Mouse (Mus musculus) ES-E14 (cell line): ENCODE measurements around the gene Nup160. TPM values are rescaled to one million over a fixed set of nuclear protein-coding genes. Genes with fewer than 3 reads are reported as not detected.

Source experiments
- DNase-seq: peaks from one replicate; pipeline ENCODE4 v3.0.0-alpha.2; 2013; ENCODE audit warnings: low read depth, low spot score
- H3K27ac ChIP-seq: 2 replicates; pipeline ENCODE4 v1.5.1; 2012; ENCODE audit warnings: low read depth, mild to moderate bottlenecking, low read length, moderate library complexity, mixed read lengths; ENCODE audit not compliant: poor library complexity, insufficient read depth, severe bottlenecking
- H3K36me3 ChIP-seq: 2 replicates; pipeline ENCODE4 v1.6.1; 2012; ENCODE audit warnings: mild to moderate bottlenecking, low read length, moderate library complexity, mixed read lengths; ENCODE audit not compliant: control insufficient read depth, poor library complexity, insufficient read depth, severe bottlenecking
- H3K4me1 ChIP-seq, 2 experiments: fragments of 150-350 bp in 1 of 2; sonication (generic) in 1 of 2; 2 replicates each; pipeline ENCODE4 v1.6.1; 2012; ENCODE audit warnings: low read length in 2 of 2, mild to moderate bottlenecking in 1 of 2, mixed read lengths in 1 of 2; ENCODE audit not compliant: control insufficient read depth in 2 of 2, insufficient read depth in 2 of 2, poor library complexity in 1 of 2
- H3K4me3 ChIP-seq, 2 experiments: fragments of 150-350 bp in 1 of 2; sonication (generic) in 1 of 2; 2 replicates each; pipeline ENCODE4 v1.5.1; 2012; ENCODE audit warnings: low read length in 2 of 2, low read depth in 1 of 2, mild to moderate bottlenecking in 1 of 2, mixed read lengths in 1 of 2; ENCODE audit not compliant: insufficient read depth in 1 of 2, poor library complexity in 1 of 2, severe bottlenecking in 1 of 2
- H3K9ac ChIP-seq: 2 replicates; pipeline ENCODE4 v1.6.1; 2012; ENCODE audit warnings: low read depth, mild to moderate bottlenecking, low read length, mixed read lengths; ENCODE audit not compliant: poor library complexity, insufficient read depth, severe bottlenecking
- H3K9me3 ChIP-seq: fragments of 150-350 bp; sonication (generic); 2 replicates; pipeline ENCODE4 v1.6.1; 2012; ENCODE audit warnings: low read depth, mild to moderate bottlenecking, low read length; ENCODE audit not compliant: control insufficient read depth, insufficient read depth
- CHD2 ChIP-seq: IDR thresholded peaks from 2 replicates; pipeline ENCODE4 v1.6.1; 2014; ENCODE audit warnings: mild to moderate bottlenecking, low read depth, low read length, inconsistent platforms
- HCFC1 ChIP-seq: IDR thresholded peaks from 2 replicates; pipeline ENCODE4 v1.6.1; 2012; ENCODE audit warnings: low read length, inconsistent platforms, borderline replicate concordance; ENCODE audit not compliant: insufficient read depth
- MAFK ChIP-seq: IDR thresholded peaks from 2 replicates; pipeline ENCODE4 v1.6.1; 2014; ENCODE audit warnings: mild to moderate bottlenecking, low read depth, low read length, inconsistent platforms; ENCODE audit not compliant: insufficient read depth
- ZC3H11A ChIP-seq: IDR thresholded peaks from 2 replicates; pipeline ENCODE4 v1.6.1; 2012; ENCODE audit warnings: low read depth, mild to moderate bottlenecking, inconsistent platforms, low read length, borderline replicate concordance
- ZNF384 ChIP-seq: IDR thresholded peaks from 2 replicates; pipeline ENCODE4 v1.6.1; 2012; ENCODE audit warnings: low read depth, low read length, inconsistent platforms
- in situ Hi-C, 2 experiments: fragments of 600-800 bp; cut with MboI; formaldehyde crosslinking; loops; one replicate each; pipeline ENCODE4 v1.15.1; 2025; ENCODE audit warnings: low sequenced_read_pairs in 2 of 2, inconsistent platforms in 1 of 2; ENCODE audit not compliant: unreplicated experiment in 2 of 2
- total RNA-seq: library from RNA; depleted of rRNA; stranded (reverse); fragments of 300-350 nt; gene quantifications from 2 replicates; pipeline ENCODE4 v1.2.3, GENCODE M21; 2012; rRNA removed

The Nup160 gene
- total RNA-seq, 1 experiment, result 72.6 TPM

DNA sequence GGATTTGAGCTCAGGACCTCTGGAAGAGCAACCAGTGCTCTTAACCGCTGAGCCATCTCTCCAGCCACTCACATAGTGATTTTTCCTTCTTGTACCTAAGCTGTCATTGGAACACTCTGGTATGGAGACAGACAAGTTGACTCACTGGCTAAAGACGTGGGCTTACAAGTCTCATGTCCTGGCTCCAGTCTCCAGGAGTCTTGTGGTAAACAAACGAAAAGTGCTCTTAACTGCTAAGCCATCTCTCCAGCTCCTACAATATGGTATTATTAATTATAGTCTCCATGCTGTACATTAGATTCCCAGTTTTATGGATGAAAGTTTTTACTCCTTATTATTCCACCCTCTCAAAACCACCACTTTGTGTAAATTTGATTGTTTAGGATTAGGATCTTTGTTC, 88.1 kb downstream of the Nup160 start:
- Histone ChIP-seq H3K9ac (no peak overlapping the region), H3K36me3 (peaks cover 50% of the 10 kb centered on the region), H3K4me1 (no peaks in the 10 kb centered on the region), H3K27ac (no peak overlapping the region), H3K9me3 (no peaks in the 10 kb centered on the region), H3K4me3 (no peak overlapping the region)
- in situ Hi-C loops, result loop anchor here in 1 of 2 experiments (10.0 kb wide), 1 partner anchor 60 kb away; no protein-coding TSS in a partner anchor
- TF ChIP-seq ZC3H11A (no peak), CHD2 (no peak), ZNF384 (no peak), HCFC1 (no peak), MAFK (no peak)
- no peak for DNase-seq

DNA sequence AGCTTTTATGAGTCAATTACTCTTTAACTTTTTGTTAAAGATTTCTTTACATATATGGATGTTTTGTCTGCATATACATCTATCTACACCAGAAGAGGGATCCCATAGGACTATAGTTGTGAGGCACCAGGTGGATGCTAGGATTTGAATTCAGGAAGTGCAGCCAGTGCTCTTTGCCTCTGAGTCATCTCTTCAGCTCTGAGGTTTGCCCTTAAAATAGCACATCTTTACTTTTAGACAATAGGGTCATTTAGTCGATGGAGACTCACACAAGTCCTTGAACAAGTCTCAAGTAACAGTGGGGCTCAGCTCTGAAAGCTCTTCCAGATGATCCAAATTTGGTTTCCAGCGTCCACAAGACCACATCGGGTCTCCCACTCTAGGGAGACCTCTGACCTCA, 104.3 kb downstream of the Nup160 start:
- no peak for TF ChIP-seq HCFC1
- TF ChIP-seq CHD2, result no peak
- no peak for TF ChIP-seq ZC3H11A
- no peak for TF ChIP-seq ZNF384
- TF ChIP-seq MAFK, result no peak
- H3K9ac ChIP-seq, result no peak overlapping the region
- peaks cover 19% of the 10 kb centered on the region for H3K36me3 ChIP-seq
- DNase-seq, result no peak
- in situ Hi-C loops, result no loop called here
- peaks cover 0 to 5% of the 10 kb centered on the region in 2 experiments; a peak in 1 of 4 replicates for H3K4me1 ChIP-seq
- no peak overlapping the region for H3K4me3 ChIP-seq
- H3K27ac ChIP-seq, result no peak overlapping the region
- no peaks in the 10 kb centered on the region for H3K9me3 ChIP-seq

DNA sequence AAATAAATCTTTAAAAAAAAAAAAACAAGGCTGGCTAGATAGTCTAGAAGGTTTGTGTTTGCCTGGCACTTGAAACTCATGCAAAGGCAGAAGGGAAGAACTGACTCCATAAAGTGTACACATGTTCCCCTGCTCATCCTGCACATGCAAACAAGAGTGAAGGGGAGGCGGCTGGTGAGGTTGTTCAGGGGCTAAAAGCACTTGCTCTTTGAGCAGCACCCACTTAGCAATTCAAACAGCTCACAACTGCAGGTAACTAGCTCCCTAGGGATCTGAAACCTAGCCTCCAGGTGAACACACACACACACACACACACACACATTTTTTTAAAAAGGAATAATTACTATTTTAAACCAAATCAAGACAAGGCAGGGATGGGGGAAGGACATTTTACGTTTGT, 104.9 kb downstream of the Nup160 start:
- H3K4me3 ChIP-seq, result no peak overlapping the region
- H3K36me3 ChIP-seq, result peaks cover 19% of the 10 kb centered on the region
- in situ Hi-C loops, result no loop called here
- H3K4me1 ChIP-seq, result peaks cover 0 to 5% of the 10 kb centered on the region in 2 experiments; a peak in 1 of 4 replicates
- no peak for DNase-seq
- TF ChIP-seq MAFK (no peak), ZC3H11A (no peak), CHD2 (no peak), HCFC1 (no peak), ZNF384 (no peak)
- no peaks in the 10 kb centered on the region for H3K9me3 ChIP-seq
- H3K27ac ChIP-seq, result no peak overlapping the region
- H3K9ac ChIP-seq, result no peak overlapping the region; the same call in 1 of the 2 replicates

DNA sequence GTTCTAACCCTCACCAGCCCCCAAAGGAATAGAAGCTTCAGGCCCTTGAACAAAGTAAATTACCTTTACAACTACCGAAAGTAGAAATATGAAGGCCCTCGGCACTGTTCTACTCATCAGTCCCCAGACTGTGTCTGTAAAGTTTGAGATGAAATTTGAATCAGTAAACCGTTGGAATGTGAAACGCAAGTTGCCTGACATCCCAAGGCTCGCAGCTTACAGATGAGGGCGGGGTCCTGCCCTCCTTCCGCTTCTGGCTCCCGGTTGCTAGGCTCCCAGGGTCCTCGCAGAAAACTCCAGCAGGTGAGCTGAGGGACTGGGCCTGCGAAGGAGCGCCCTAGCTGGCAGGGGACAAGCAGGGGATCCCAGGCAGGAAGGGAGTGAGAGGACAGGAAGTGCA, 105.4 kb downstream of the Nup160 start, which contains the start of gene Agbl2:
TSS of gene Agbl2 (plus strand) at position 270 of the 400 bp plus-strand sequence.
- H3K4me3 ChIP-seq, result peak within 1 kb of the TSS; percentile 64
- H3K9me3 ChIP-seq, result no peaks in the 10 kb centered on the region
- DNase-seq, result peak; percentile 20
- in situ Hi-C loops, result no loop called here
- TF ChIP-seq HCFC1 (no peak), MAFK (no peak), ZC3H11A (no peak), CHD2 (no peak), ZNF384 (no peak)
- peaks cover 18% of the 10 kb centered on the region for H3K36me3 ChIP-seq
- H3K27ac ChIP-seq, result no peak within 1 kb of the TSS
- peaks cover 0 to 5% of the 10 kb centered on the region in 2 experiments; a peak in 1 of 4 replicates for H3K4me1 ChIP-seq
- peak within 1 kb of the TSS; percentile 46 for H3K9ac ChIP-seq

DNA sequence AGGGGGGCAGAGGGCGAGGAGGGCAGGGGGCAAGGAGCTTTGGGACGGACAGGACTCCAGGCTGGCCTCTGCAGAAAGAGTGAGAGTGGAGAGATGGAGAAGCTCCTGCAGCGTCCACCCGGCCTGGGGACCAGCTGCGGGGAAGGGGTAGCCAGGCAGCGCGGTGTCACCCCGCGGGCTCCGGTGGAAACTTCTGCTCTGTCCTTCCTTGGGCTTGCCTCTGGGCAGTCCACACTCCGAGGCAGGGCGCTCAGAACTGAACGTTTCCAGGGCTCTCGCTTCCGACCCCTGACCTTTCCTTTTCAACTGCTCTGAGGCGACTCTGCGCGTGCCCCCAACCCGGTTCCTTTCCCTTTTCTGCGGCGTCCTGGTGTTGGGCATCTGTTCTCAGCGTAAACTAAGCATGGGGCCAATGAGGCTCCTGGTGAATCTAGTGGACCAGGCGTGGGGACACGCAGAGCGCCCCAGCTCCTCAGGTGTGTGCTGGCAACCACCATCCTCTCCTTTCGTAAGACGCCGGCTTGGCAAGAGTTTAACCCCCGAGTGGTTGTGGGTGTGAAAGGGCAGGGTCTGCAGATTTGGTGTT, 106.0 kb downstream of the Nup160 start:
- Histone ChIP-seq H3K36me3 (peaks cover 14% of the 10 kb centered on the region), H3K27ac (no peak overlapping the region), H3K4me3 (peak overlapping the region; percentile 64), H3K9me3 (no peaks in the 10 kb centered on the region), H3K9ac (peak overlapping the region; percentile 46), H3K4me1 (peaks cover 0 to 5% of the 10 kb centered on the region in 2 experiments; a peak in 1 of 4 replicates)
- no peak for DNase-seq
- in situ Hi-C loops, result no loop called here
- TF ChIP-seq CHD2 (no peak), MAFK (no peak), ZC3H11A (no peak), HCFC1 (no peak), ZNF384 (no peak)

Other genes starting within 250 kb of the Nup160 start
- 10.7 and 17.2 TPM in 2 replicates for gene Ptprj, start 96.6 kb upstream of the Nup160 start, total RNA-seq
- 91.4 and 124 TPM in 2 replicates for gene Fnbp4, start 68.2 kb downstream of the Nup160 start, total RNA-seq
- 0.16 and 0.27 TPM in 2 replicates for gene Agbl2, start 105.5 kb downstream of the Nup160 start, total RNA-seq
- gene Mtch2, start 169.9 kb downstream of the Nup160 start, total RNA-seq, result 138 and 162 TPM in 2 replicates
- gene C1qtnf4, start 208.6 kb downstream of the Nup160 start, total RNA-seq, result 2.8 and 3.2 TPM in 2 replicates
- 12.5 and 19.0 TPM in 2 replicates for gene Kbtbd4, start 227.5 kb downstream of the Nup160 start, total RNA-seq
- 106 and 109 TPM in 2 replicates for gene Ndufs3, start 227.6 kb downstream of the Nup160 start, total RNA-seq